Mouse (Mus musculus) kidney, adult 10 weeks (tissue): Measurements from ENCODE around the gene Cab39. TPM values are rescaled to one million over a fixed set of nuclear protein-coding genes. Genes with fewer than 3 reads are reported as not detected.

Experiments
- polyA plus RNA-seq: library from polyadenylated mRNA; stranded (reverse); fragments of 350-450 nt; fragmentation: Illumina TruSeq; extraction: RNeasy Lipid Tissue Mini Kit (QIAGEN cat#74804); gene quantifications from one replicate; pipeline ENCODE4 v1.2.3, GENCODE M21; 2014; ENCODE audit warnings: low read depth, low replicate concordance

Cab39 gene
- 177 TPM for polyA plus RNA-seq

DNA sequence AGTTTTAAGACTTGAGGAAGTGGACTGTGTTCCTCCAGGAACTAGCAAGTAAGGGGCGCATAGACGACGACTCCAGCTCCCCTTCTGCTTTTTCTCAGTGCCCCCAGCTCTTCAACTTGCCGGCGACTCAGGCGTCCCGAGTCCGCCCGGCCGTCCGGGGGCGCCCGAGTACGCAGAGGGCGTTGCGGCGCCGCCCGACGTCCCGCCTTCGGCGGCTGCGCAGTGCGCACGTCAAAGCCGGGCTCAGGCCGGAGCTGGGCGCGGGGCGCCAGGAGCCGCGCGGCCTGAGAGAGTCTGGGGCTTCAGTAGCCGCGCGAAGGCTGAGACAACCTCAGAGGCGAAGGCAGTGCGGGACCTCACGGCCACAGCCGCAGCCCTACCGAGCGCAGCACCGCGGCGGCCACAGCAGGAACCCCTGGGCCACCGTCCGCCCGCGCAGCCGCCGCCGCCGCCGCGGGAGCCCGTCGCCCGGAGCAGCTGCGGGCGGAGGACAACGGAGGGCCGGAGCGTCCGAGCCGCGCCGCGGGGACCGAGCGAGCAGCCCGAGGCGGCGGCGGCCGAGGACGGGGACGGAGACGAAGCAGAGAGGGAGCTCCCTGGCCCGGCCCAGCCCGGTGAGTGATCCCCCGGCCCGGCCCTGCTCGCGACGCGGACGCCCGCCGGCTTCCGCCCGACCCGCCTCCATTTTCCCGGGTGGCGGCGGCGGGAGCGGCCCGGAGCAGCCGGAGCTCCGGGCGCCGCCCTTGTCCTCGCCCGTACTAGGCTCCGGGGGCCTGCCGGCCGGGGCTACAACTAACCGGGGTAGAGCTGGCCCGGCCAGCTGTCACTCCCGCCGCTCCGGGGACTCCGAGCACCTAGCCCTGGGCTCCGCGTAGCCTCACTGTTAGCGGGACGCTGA is at the start of gene Cab39:
Cab39 (plus strand) TSS at position 234 of the 898 bp plus-strand sequence.

DNA sequence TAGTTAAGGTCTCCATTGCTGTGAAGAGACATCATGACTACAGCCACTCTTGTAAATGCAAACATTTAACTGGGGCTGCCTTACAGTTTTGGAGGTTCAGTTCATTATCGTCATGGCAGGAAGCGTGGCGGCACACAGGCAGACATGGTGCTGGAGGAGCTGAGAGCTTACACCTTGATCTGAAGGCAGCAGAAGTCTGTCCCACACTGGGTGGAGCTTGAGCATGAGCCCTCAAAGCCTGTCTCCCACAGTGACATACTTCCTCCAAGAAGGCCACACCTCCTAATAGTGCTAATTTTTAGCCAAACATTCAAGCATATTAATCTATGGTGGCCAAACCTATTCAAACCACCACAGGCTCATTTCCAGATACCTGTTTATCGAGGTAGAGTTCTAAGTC is 14.8 kb upstream of the Cab39 start, which contains the start of gene A630001G21Rik:
A630001G21Rik (minus strand) TSS at position 208 of the 400 bp plus-strand sequence.

DNA sequence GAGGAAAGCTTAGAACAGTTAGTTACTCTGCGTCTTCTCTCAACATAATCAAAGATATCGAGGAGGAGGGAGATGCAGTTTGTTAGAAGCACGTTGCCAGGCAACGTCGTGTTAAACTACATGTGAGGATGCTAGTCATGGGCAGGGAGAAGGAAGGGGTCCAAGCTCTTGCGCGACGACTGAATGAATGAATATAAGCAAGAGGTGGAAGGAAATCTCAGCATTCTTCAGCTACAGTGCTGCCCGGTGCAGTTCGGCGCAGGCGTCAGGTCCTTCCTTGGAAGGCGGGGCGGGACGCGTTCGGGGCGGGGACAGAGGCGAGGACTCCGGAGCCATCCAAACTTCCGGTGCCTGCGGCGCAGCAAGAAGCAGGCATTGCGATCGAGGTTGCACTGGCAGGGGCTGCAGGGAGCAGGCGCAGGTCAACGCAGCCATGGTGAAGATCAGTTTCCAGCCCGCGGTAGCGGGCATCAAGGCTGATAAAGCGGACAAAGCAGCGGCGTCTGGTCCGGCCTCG is 101.0 kb downstream of the Cab39 start, which contains the start of gene Itm2c:
Itm2c (plus strand) TSS at position 51 of the 517 bp plus-strand sequence.

Other genes with a start within 250 kb of the Cab39 start
- gene G530012D18Rik, start 217.8 kb upstream of the Cab39 start, polyA plus RNA-seq: not detected
- 3.2 TPM for gene Sp110, start 194.6 kb upstream of the Cab39 start, polyA plus RNA-seq
- 3.5 TPM for gene Sp140, start 193.1 kb upstream of the Cab39 start, polyA plus RNA-seq
- 42.3 TPM for gene Sp100, start 143.5 kb upstream of the Cab39 start, polyA plus RNA-seq
- gene A630001G21Rik, start 14.8 kb upstream of the Cab39 start, polyA plus RNA-seq: 0.73 TPM
- gene Itm2c, start 100.8 kb downstream of the Cab39 start, polyA plus RNA-seq: 2.3 TPM
- not detected for gene 4933407L21Rik, start 135.0 kb downstream of the Cab39 start, polyA plus RNA-seq
- gene Gpr55, start 167.6 kb downstream of the Cab39 start, polyA plus RNA-seq: not detected
- gene Spata3, start 223.4 kb downstream of the Cab39 start, polyA plus RNA-seq: not detected